Mouse (Mus musculus) bone marrow macrophage, adult 2 months (primary cell): ENCODE results near the gene Cxcl17.

Experiments used
- CTCF ChIP-seq: IDR thresholded peaks from 2 replicates; pipeline ENCODE4 v1.5.1; 2012; ENCODE audit warnings: low read depth, mild to moderate bottlenecking, low read length, moderate library complexity
- POLR2A ChIP-seq: IDR thresholded peaks from 2 replicates; pipeline ENCODE4 v1.6.1; 2012; ENCODE audit warnings: mild to moderate bottlenecking, low read depth, low read length, borderline replicate concordance

- TF ChIP-seq POLR2A (no peak), CTCF (no peak)
These were observed at the start of gene Cxcl17 for GRCm38 (mm10) chr7:25412833-25413441.
